Mouse (Mus musculus) adrenal gland, postnatal 10 days (tissue): ENCODE measurements at regions not wholly inside any gene's neighbourhood (a gene's known extent, or its start where the extent isn't known, plus 50 kb on each side); places are given as distances from the start of the nearest gene placed in this dataset.
"Not testable (repeated sequence)": the region's sequence is repeated elsewhere in the genome, so short reads cannot be mapped to it uniquely, and the experiment has no call there.

Experiments used
- DNase-seq: peaks from one replicate; pipeline ENCODE4 v3.0.0; 2021; ENCODE audit warnings: mixed read lengths

DNA sequence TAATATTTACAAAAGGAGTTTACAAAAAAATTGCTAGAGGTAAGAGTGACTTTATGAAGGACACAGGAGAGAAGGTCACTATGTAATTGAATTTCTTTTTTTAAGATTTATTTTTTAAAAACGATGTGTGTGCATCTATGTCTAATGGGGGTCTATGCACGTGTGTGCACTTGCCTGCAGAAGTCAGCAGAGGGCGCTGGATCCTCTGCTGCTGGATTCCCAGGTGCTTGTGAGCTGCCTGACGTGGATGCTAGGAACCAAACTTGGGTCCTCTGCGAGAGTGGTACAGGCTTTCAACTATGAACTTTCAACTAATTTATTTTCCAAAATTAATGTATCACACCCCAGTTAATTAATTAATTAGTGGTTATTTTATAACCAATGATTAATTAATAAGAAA, 85.0 kb downstream of the Glrx3 start:
- no peak for DNase-seq

DNA sequence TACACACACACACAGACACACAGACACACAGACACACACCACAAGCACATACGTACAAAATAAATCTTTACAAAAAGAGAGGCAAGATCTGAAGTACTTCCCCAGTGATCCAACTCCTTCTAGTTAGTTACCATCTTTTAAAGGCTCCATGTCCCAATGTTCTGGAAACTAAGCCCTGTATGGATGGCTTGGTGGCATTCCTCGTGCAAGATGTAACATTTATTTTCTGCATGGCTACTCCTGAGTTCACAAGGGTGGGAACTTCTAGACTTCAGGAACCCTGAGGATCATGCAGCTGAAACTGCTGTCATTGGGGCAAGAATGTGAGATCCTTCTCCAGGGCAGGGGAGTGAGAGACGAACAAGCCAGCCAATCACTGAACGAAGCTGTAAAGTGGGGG, 96.1 kb downstream of the Glrx3 start:
- DNase-seq, result no peak

DNA sequence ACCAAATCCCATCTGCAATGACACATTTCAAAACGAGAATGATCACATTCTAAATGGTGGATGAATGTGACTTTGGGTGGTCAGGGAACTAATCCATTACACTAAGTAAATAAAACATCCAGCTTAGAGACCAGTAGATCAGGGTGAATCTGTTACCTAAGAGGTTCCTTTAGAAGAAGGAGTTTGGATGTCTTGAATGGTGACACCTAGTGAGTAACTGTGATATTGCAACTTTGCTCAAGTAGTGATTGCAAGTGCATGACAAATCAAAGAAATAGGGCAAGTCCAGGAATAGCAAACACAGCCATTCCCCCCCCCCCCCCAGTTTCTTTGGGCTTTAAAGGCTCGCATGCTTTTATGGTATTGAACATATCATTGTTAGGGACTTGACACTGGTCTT, 112.6 kb downstream of the Glrx3 start:
- DNase-seq, result peak; percentile 6

DNA sequence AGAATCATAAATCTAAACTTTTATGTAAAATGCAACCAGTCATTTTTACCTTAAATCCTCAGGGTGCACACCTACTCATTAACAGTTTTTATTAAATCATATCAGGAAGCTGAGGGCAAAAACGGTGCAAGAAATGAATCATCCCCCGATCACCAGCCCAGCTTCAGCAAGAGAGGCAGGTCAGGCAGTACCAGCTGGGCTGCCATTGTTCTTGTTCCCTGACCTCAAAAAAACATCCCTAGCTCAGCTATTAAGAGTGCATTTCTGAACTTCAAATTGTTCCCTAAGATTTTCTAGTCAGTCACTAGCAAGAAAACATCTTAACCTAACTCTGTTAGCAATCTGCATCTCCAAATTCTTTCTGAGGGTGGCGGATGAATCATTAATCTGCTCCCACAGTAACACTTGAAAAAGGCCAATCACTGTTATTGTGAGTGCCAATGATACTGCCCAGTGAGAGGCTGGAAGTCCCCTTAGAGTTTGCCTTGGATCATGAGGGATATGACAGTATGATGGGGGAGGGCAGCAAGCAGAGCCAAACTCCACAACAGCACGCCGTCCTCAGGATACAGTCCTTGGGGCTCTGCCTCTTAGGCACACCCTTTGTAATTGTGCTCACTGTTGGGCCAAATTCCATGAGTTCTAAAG, 115.3 kb downstream of the Glrx3 start:
- no peak for DNase-seq

DNA sequence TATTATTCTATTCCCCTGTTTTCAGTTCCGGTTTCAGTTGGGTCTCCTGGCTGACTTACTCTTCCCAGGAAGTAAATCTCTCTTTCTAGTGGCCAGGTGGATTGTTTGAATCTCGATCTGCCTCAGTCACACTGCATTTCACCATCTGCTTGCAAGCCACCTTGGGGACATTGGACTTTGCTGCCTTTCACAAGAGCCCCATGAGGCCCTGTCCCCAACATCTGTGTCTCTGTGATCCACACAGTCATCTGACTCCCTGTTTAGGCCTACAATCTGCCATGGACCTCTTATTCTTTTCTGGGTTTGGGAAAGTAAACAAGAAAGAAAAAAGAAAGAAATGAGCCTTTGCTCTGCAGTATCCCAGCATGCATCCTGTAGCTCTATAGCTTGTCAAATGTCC, 118.1 kb downstream of the Glrx3 start:
- no peak for DNase-seq

DNA sequence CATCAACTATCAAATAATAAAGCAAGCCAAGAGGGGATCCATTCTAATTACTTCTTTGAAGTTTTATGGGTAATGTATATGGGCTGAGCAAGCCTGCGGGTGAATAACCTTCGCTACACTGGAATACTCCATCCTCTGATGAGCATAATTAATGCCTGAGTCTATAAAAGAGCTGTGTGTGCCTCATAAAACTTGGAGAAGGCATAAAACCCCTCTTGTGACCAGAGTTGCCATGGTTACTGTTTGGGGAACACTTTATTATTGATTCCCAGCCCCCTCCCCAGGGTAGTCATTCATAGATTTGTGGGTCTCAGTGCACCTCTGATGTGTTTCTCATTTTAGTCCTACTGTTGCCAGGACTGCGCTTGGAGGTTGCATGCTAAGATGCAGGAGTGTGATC, 120.0 kb downstream of the Glrx3 start:
- no peak for DNase-seq

DNA sequence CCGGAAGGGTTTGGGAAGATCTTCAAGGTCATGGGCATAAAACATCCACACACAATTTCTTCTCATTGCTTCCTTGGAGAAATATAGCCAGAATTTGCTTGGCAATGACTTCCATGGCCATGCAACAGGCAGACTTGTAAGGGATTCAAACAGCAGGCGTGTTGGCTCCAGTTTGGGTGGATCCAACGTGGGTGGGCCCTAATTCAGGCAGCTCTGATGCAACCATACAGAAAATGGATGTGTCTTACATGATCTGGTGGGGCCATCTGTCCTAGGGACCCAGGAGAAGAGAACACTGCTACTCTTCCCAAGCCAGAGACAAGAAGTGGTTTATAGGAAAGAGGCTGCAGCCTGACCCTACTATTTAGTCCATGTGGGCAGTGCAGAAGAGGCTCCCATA, 121.5 kb downstream of the Glrx3 start:
- no peak for DNase-seq

DNA sequence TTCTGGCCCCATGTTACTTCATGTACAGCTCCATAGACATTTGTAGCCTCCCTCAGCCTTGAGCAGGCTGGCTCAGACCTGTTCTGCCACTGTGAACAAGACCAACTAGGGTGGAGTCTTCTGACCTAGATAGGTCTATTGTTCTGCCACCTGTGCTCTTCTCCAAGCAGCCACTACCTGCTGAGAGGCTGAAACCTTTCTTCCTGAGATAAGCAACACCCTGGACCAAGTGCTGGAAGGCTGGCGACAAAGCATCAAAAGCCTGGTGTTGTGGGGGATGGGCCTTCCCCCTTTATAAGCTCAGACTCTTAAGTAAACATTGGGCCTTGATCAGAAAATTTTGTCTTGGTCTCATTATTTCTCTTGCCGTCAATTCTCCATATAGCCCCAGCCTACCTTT, 132.8 kb downstream of the Glrx3 start:
- DNase-seq, result no peak

DNA sequence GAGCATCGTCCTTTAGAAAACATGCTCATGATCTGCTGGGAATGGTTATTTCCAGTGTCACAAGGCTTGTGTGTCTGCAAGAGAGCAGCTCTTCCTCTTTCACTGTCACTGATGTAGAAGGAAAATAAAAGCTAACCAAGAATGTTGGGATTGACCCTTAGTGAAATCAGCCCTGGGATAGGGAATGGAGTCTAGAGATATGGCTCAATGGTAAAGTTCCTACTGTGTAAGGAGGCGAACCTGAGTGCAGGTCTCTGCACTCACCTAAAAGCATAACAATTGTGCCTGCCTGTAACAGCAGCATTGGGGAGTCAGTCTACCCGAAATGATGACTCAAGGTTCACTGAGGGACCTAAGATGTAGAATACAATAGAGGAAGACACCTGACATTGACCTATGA, 138.1 kb downstream of the Glrx3 start:
- DNase-seq, result no peak

DNA sequence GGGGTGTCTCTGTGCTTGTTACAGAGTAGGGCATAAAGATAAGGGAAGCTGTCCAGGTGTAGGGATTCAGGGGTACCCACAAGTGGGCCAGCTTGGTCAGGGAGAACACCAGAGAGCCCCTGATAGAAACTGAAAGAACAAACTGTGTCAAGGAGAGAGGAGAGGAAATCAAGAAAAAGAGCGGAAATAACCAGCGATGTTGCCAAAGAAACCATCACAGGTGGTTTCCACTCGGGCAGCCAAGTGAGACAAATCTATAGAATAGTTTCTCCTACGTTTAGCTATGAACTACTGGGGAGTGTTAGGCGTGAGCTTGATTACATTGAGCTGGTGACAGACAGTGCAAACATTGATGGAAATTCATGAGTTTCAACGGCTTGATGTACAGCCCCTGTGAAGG, 138.8 kb downstream of the Glrx3 start:
- DNase-seq, result no peak

DNA sequence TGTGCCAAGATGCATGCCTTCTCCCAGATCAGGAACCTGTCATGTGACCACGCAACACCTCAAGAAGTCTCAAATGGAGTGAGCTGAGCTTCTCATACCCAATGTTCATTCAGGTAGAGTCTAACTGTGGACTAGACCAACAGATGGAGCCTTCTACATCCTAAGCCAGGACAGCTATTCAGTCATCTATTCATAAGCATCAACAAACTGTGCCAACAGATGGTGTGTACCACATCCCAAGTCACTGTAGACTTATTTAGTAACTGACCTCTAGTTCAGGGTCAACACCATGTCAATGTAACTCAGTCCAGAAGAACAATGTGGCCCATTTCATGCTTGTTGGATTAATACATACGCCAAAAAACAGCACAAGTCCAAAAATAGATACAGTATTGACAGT, 146.1 kb downstream of the Glrx3 start:
- DNase-seq, result no peak

DNA sequence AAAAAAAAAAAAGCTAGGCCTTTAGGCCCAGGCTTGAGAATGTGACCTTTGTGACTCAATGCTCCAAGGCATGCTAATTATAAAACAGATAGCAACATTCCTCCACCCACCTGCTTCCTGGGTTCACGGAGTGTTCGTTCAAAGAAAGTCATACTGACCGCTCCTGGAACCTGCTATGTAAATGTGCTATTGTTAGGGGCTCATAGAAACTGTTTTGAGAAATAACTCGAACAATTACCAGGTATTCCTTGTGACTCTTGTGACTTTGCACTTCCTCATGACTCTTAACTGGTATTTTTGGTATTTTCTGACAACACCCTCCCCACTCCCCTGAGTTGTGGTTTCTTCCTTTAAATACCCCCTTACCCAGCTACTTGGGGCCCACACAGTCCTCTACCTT, 147.5 kb downstream of the Glrx3 start:
- DNase-seq, result not testable (repeated sequence)

DNA sequence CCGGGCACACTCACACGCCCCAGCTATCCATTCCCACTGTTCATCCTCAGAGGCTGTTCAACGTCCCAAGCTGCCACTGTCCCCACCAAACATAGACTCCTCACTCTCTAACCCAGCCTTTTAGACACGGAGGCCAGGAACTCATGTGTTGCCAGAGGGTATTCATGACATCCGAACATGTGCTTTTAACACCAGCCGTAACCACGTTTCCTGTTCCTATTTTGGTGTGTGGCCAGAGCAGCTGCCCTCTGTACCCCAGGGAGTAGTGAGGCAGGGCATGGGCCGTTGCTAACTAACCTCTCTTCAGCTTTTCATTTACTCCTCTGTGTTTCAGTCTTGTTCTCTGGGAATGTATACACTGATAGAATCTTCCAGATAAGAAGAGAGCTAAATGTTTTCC, 156.2 kb downstream of the Glrx3 start:
- no peak for DNase-seq

DNA sequence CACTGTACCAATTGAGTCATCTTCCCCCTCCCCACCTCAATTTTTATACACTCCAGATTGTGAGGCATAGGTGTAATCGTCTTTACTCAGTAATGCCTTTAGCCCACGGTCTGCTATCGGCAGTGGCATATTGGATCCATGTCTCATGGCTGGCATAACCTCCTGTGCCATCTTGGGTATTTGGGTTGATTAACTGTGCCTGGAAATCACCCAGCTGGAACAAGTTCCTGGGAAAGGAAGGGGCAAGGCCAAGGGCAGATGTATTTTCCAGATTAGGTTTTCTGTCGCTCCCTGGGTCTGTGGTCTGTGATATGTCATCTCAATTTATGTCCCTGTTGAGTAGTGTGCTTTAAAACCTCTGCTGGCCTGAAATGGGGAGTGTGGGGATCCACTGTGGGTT, 158.2 kb downstream of the Glrx3 start:
- DNase-seq, result peak; percentile 60

DNA sequence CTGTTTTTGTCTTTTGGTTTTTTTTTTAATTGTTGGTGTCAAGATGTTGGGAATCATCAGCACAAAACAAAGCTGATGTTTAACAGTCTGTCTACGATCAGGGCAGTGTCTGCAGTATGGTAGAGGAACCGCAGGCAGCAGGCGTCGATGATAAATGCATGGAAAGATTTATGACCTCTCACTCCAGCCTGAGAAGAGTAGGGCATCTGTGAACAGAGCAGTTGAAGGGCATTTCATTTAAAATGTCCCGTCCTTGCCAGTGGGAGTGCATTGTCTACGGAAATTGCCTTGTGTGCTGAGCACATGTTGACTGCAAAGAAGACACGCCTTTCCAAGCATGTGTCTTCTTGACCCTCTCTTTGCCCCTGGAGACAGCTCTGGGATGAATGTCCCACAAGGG, 158.7 kb downstream of the Glrx3 start:
- no peak for DNase-seq

DNA sequence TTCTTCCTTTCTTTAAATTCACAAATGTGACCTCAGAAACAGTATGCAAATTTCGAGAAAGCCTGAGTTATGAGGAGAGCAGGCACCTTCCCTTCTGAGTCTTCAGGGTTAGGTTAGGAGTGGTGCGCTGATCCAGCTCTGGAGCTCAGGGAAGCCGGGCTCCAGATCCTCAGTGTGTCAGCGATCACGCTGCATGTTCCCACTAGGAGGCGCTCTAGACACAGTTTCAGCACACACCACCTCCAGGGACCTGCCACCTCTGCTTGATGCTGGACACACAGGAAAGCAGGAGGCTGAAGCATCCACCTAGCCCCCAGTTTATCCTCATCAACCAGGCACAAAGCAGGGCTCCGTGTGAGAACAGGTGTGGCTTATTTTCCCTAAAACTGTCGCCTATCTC, 165.6 kb downstream of the Glrx3 start:
- DNase-seq, result peak; percentile 80

DNA sequence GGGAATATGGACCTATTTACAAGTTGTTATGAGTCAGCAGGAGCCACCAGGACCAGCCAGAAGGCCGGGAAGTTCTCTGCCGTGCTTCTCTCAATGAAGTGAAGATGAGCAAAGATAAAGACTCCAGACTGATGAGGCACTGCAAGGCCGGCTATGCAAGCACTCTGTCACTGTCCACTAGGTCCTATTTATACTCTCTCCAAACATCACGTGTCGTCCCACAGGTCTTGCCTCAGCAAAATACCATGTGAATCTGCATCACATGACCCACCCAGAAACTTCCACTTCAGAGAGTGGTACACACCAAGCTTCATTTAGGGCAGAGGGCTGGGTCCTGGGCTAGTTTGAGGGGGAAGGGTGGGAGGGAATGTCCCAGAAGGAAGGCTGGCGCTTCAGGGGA, 172.3 kb downstream of the Glrx3 start:
- DNase-seq, result peak; percentile 12

DNA sequence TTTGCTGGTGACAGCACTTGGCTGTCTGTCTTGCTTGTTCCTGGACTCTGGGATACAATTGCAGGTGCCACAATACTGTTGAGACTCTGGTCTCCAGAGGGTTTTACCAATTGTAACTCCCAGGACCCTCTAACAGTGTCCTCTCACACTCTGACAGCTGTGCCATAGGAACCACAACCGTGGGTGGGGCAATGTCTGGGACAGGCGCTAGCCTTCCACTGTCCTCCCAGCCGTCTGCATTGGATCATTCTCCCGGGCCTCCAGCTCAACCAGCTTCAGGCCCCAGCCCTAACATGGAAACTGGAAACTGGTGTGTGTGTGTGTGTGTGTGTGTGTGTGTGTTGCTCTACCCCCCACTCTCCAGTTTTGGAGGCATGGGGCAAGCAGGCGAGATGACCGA, 173.9 kb downstream of the Glrx3 start:
- DNase-seq, result no peak

DNA sequence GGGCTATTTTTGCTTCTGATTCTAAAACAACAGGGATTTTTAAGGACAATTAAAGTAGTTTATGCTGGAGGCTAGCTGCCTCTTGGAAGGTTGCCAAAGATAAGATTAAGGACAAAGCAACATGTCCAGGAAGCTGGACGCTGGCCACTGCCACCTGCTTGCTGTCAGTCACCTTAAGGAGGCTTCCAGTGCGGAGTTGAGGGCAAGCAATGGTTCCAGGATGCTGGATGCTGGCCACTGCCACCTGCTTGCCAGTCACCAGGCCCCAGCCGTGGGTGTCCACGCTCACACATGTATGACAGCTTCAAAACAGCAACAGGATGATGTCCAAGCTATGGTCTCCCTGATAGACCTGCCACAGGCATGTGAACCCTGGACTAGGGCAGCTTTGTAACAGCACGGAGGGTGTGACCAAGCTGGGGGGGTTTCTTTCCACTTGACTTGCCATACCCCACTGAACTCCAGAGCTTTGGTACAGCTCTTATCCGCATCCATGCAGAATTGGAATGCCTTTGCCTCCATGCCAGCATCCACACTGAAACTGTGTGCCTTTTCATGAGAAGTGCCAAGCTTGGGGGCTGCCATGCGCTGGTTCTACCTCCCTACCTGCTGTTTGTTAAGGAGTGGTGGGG, 174.6 kb downstream of the Glrx3 start:
- peak; percentile 11 for DNase-seq

DNA sequence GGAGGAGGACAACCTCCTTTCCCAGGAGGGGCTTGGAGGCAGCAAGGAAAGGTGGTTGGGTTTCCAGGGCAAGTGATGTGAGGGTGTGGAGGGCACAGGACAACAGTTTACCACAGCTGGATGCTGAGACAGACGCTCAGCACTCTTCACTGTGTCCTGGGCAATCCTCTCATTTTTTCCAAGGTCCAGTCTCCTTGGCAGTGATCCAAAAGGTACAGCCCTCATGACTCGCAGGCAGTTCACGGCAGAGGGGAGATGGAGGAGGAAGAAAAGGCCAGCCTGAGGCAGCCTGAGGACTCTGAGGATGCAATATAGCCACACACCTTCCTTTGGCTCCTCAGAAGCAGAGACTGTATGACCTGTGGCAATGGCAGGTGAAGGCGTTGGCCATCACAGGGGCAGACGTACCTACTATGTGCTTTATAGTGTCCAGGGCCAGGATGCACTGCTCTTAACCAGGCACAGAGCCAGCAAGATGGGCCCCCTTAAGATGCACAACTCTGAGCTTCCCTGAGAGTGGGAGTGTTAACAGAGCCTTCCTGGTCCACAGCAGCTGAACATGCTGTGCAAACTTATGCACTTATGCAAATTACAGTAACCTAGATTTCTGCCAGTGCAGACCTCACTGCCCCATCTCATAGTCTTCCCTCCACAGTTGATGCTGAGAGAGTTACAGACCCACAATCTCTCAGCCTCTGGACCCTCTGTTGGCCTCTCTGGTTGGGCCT, 181.2 kb downstream of the Glrx3 start:
- no peak for DNase-seq

DNA sequence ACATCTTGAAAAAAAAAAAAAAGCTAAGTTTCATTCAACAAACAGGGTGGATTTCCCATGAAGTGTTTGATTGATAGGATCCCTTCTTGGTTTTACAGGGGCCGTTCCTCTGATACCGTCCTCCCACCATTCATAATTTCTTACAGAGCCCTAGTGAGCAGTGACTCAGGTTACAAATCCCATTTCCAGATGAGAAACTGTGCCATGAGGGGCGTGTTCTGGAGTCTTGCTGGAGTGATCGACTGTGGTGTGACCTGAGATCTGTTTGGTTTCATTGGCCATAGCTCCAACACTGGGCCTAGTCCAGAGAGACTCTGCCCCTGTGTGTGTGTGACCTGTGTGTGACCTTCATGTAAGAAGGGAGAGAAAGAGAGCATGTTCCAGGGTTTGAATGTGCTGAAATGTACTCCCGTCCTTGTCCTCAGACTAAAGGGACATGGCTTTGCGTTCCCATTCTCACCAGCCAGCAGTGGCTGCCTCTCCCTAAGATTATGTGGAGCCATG, 181.9 kb downstream of the Glrx3 start:
- peak; percentile 10 for DNase-seq

DNA sequence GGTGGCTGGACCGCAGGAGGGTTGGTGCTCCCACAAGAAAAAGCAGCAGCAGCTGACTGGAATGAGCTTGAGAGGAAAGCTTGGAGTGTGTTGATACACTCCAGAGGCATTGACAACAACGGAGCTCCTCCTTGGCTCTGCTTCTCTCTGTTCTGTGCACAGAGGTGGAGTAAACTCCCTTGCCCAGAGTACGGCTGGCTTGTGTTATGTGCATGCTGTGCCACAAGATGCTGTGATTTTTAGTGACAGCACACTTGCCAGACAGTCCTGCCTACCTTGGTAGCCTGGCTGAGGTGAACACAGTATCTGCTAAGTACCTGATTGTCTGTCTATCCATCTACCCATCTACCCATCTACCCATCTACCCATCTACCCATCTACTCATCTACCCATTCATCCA, 190.9 kb downstream of the Glrx3 start:
- no peak for DNase-seq

DNA sequence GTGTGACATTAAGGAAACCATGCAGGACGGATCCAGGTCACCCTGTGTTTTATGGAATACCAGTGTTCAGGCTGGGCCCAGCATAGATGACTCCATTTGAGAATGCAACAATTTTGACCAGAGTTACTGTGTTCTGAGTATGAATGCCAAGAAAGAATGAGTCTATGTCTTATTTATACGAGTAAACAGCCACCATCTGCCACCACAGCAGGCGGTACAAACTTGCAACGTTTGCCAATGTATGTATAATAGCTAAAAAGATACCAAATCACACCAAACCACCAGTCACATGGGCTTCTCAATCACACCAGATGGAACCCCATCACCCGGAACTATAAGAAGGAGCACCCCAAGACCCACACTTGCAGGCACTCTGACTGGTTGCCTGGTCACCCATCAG, 192.1 kb downstream of the Glrx3 start:
- DNase-seq, result no peak

DNA sequence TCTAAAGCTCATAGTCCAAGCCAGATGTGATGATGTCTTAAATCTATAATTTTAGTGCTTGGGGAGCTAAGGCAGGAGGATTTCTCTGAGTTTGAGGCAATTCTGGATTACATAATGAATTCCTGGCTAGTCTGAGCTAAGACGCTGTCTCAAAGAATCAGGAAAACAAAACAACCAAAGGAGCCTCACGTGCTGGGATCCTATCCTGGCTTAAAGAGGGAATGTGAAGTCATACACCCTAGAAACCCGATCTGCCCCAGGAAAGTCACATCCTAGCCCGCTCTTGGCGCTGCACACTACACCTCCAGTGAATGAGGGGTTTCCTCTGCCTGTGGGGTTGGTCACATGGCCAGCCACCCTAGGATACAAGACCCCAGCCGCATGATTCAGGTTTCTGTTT, 211.2 kb downstream of the Glrx3 start:
- no peak for DNase-seq
